Mouse (Mus musculus): ENCODE results near the gene Ids. TPM values are rescaled to one million over a fixed set of nuclear protein-coding genes. Genes with fewer than 3 reads are reported as not detected.

The Ids gene
- polyA plus RNA-seq, 1 experiment from 2014 or later = 2.5 TPM

DNA sequence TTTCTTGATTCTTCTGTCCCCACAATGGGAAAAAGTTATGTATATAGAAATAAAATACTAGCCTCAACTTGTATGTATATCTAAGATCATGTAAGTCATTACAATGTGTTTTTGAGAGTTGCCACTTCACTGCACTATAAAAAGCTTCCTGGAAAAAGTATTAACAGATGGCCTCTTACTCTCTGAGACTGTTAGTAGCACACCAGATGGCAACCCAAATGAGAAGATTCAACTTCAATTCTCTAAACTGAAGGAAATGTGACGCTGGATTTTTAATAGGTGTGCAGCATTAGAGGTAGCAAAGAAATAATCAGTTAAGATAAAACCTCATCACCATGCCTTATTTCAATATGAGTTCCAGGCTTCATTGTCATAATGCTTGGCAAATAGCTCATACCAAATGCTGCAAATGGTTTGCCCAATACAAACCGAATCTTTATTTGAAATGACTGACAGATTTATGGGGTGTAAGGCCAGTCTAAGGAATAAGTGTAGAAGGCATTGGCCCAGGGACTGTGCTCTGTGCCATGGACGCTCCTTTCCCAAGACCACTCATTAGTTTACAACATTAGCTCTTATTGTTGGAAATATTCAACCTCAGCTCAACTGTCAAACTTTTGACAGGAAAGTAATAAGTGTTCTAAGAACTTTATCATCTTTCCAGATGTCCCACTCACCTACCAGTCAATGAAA is 49.8 kb downstream of the Ids start:
- no peaks in the 10 kb centered on the region for H3K9me3 ChIP-seq (ENCODE audit: low read depth, low read length)
- H3K27ac ChIP-seq (ENCODE audit: low read depth) = no peak overlapping the region
- H3K9ac ChIP-seq = no peak overlapping the region
- ATAC-seq (ENCODE audit: insufficient read depth) (no peak), DNase-seq (no peak)
- H3K4me3 ChIP-seq (ENCODE audit: low read depth, low read length) = no peak overlapping the region
- 83% methylated on average over 3 of the region's 3 CpGs for WGBS
- H3K36me3 ChIP-seq (ENCODE audit: insufficient read depth) = no peaks in the 10 kb centered on the region
- no peak for TF ChIP-seq CTCF (IDR thresholded peaks at IDR 0.05; ENCODE audit: low read depth)
- no peaks in the 10 kb centered on the region for H3K4me1 ChIP-seq (ENCODE audit: insufficient read depth)
- no peak overlapping the region for H3K4me2 ChIP-seq
- no peaks in the 10 kb centered on the region for H3K27me3 ChIP-seq (ENCODE audit: insufficient read depth, low read length)

Other genes with a start within 250 kb of the Ids start
- 28.2 and 30.6 TPM in 2 replicates for gene 1110012L19Rik, start 20.8 kb upstream of the Ids start, polyA plus RNA-seq (2014; fragmentation: Nextera tagmentation; extraction: Ambion mirVana)
- 36.0 TPM in 2 replicates for gene Tmem185a, start 112.1 kb upstream of the Ids start, polyA plus RNA-seq (2014; fragmentation: Nextera tagmentation; extraction: Ambion mirVana)

Data from lung, embryonic 14.5 days (tissue).